Mouse (Mus musculus): ENCODE results near the gene Igsf9. TPM values are rescaled to one million over a fixed set of nuclear protein-coding genes. Genes with fewer than 3 reads are reported as not detected.

The Igsf9 gene
- total RNA-seq, 2 experiments from 2014 or later = not detected

DNA sequence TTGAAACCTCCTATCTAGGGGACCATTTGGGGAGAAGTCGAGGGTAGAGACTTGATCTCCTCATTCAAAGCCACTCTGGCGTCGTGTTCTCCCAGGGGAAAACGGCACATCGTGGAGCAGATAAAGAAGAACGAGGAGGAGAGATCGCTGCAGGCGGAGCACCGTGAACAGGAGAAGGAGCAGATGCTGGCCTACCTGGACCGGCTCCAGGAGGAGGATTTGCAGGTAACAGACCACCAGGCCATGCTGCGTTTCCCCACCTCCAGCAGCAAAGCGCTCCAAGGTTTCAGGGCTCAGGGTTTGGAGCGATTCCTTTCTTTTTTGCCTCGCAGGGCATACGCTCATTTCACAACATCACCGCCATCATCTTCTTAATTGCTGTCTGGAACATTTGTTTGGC is 53.5 kb downstream of the Igsf9 start:
- no peak for ATAC-seq (replicated peaks; ENCODE audit: low FRiP score, poor library complexity, severe bottlenecking)

DNA sequence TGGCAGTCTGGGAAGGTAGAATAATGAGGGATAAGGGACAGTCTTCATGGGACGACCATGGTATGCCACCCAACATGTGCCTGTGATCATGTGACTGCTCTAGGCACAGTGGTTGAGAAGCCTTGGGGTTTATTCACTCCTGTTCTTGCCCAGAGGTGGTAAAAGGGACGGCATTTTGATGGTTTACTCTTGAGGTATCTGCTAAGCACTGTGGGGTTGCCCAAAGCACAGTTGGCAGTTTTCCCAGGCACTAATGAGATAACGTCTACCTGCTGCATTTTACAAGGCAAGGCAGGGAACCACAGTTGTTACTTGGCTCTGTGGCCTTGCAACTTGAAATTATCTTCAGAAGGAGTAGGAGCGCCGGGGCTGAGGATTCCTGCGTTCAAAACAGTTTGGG is 58.2 kb downstream of the Igsf9 start:
- ATAC-seq (replicated peaks; ENCODE audit: low FRiP score, poor library complexity, severe bottlenecking) = no peak

DNA sequence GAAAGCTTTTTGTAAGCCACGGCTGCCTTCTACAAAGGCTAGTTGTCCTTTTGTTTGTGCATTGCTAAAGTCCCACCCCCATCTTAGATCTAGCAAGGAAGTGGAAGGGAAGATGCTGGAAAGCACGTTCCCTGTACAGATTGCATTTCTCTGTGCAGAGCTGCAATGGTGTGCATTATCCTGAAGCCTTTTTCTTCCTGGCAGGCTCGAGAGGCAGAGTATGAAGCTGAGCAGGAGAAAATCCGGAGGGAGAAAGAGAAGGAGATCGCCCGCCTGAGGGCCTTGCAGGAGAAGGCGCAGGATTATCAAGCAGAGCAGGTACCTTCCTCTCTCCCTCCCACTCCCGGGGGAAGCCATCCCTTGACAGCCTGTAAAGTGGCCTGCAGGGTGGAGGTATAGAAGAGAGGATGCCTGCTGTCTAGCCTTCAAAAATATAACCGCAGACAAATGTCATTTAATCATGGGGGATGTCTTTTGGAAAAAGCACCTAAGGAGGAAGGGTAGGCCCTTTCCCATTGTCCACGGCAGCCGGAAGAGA is 58.8 kb downstream of the Igsf9 start:
- no peak for ATAC-seq (replicated peaks; ENCODE audit: low FRiP score, poor library complexity, severe bottlenecking)

DNA sequence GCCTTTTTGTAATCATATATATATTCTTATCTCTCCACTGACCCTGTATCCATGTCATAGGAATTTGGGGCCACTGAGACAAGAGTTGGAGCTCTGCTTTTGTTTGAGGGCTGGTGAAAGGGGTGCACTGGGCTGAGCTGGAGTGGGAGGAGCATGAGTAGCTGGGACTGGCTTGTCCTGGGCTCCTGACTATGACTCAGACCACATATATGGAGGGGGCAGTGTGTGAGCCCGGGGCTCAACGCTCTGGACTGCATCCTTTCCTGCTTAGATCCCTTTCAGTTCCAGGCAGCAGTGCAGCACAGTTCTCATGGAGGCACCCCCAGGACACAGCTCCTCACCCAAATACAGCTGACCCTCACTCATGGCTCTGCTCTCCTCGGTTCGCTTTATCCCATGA is 64.5 kb downstream of the Igsf9 start:
- no peak for ATAC-seq (replicated peaks; ENCODE audit: low FRiP score, poor library complexity, severe bottlenecking)

Other genes with a start within 250 kb of the Igsf9 start
- not detected in 2 replicates for gene Atp1a4, start 223.4 kb upstream of the Igsf9 start, total RNA-seq (2015; ENCODE audit: low replicate concordance)
- gene Atp1a4, start 223.4 kb upstream of the Igsf9 start, total RNA-seq (2017; ENCODE audit: low replicate concordance) = not detected in 2 replicates
- gene Igsf8, start 220.1 kb upstream of the Igsf9 start, total RNA-seq (2015; ENCODE audit: low replicate concordance) = 14.4 and 15.1 TPM in 2 replicates
- gene Igsf8, start 220.1 kb upstream of the Igsf9 start, total RNA-seq (2017; ENCODE audit: low replicate concordance) = 3.1 and 3.3 TPM in 2 replicates
- gene Atp1a2, start 183.7 kb upstream of the Igsf9 start, total RNA-seq (2015; ENCODE audit: low replicate concordance) = not detected in 2 replicates
- not detected in 2 replicates for gene Atp1a2, start 183.7 kb upstream of the Igsf9 start, total RNA-seq (2017; ENCODE audit: low replicate concordance)
- gene Kcnj9, start 152.5 kb upstream of the Igsf9 start, total RNA-seq (2015; ENCODE audit: low replicate concordance) = not detected in 2 replicates
- 2.5 TPM in 1 of 2 replicates, not detected in the other for gene Kcnj9, start 152.5 kb upstream of the Igsf9 start, total RNA-seq (2017; ENCODE audit: low replicate concordance)
- gene Kcnj10, start 140.6 kb upstream of the Igsf9 start, total RNA-seq (2015; ENCODE audit: low replicate concordance) = 8.8 and 13.0 TPM in 2 replicates
- 1.5 and 1.9 TPM in 2 replicates for gene Kcnj10, start 140.6 kb upstream of the Igsf9 start, total RNA-seq (2017; ENCODE audit: low replicate concordance)
- gene Pigm, start 105.2 kb upstream of the Igsf9 start, total RNA-seq (2015; ENCODE audit: low replicate concordance) = 10.9 and 11.9 TPM in 2 replicates
- gene Pigm, start 105.2 kb upstream of the Igsf9 start, total RNA-seq (2017; ENCODE audit: low replicate concordance) = 8.7 and 13.2 TPM in 2 replicates
- gene Slamf9, start 6.4 kb upstream of the Igsf9 start, total RNA-seq (2015; ENCODE audit: low replicate concordance) = 1.1 TPM in 1 of 2 replicates, not detected in the other
- gene Slamf9, start 6.4 kb upstream of the Igsf9 start, total RNA-seq (2017; ENCODE audit: low replicate concordance) = 0.90 and 2.7 TPM in 2 replicates
- gene Tagln2, start 18.3 kb downstream of the Igsf9 start, total RNA-seq (2015; ENCODE audit: low replicate concordance) = 95.6 and 112 TPM in 2 replicates
- 21.1 and 56.0 TPM in 2 replicates for gene Tagln2, start 18.3 kb downstream of the Igsf9 start, total RNA-seq (2017; ENCODE audit: low replicate concordance)
- not detected in 2 replicates for gene Cfap45, start 39.0 kb downstream of the Igsf9 start, total RNA-seq (2015; ENCODE audit: low replicate concordance)
- gene Cfap45, start 39.0 kb downstream of the Igsf9 start, total RNA-seq (2017; ENCODE audit: low replicate concordance) = not detected in 2 replicates
- gene Vsig8, start 74.2 kb downstream of the Igsf9 start, total RNA-seq (2015; ENCODE audit: low replicate concordance) = not detected in 2 replicates
- gene Vsig8, start 74.2 kb downstream of the Igsf9 start, total RNA-seq (2017; ENCODE audit: low replicate concordance) = not detected in 2 replicates
- 4.3 TPM in 1 of 2 replicates, not detected in the other for gene Slamf8, start 108.8 kb downstream of the Igsf9 start, total RNA-seq (2015; ENCODE audit: low replicate concordance)
- 0.30 and 2.1 TPM in 2 replicates for gene Slamf8, start 108.8 kb downstream of the Igsf9 start, total RNA-seq (2017; ENCODE audit: low replicate concordance)
- not detected in 2 replicates for gene Fcrl6, start 120.8 kb downstream of the Igsf9 start, total RNA-seq (2015; ENCODE audit: low replicate concordance)
- gene Fcrl6, start 120.8 kb downstream of the Igsf9 start, total RNA-seq (2017; ENCODE audit: low replicate concordance) = not detected in 2 replicates
- gene Dusp23, start 151.2 kb downstream of the Igsf9 start, total RNA-seq (2015; ENCODE audit: low replicate concordance) = 2.2 and 10.5 TPM in 2 replicates
- gene Dusp23, start 151.2 kb downstream of the Igsf9 start, total RNA-seq (2017; ENCODE audit: low replicate concordance) = 1.4 TPM in 1 of 2 replicates, not detected in the other
- gene Crp, start 216.3 kb downstream of the Igsf9 start, total RNA-seq (2015; ENCODE audit: low replicate concordance) = not detected in 2 replicates
- gene Crp, start 216.3 kb downstream of the Igsf9 start, total RNA-seq (2017; ENCODE audit: low replicate concordance) = not detected in 2 replicates